Mouse (Mus musculus) neural tube, embryonic 14.5 days (tissue): Measurements from ENCODE around the gene Rnasek. TPM values are rescaled to one million over a fixed set of nuclear protein-coding genes. Genes with fewer than 3 reads are reported as not detected.

Experiments used
- ATAC-seq: fragments of 200-750 bp; cut with Nextera tagmentation; 2 replicates; pipeline ENCODE4 v1.8.0; 2017; ENCODE audit warnings: low read depth, mild to moderate bottlenecking, moderate TSS enrichment, moderate library complexity
- H3K27ac ChIP-seq: fragments of 300-500 bp; sonication (generic); 2 replicates; pipeline ENCODE4 v1.5.1; 2014; ENCODE audit warnings: low read depth, mild to moderate bottlenecking, control low read depth, low read length, moderate library complexity, mixed read lengths
- H3K27me3 ChIP-seq: fragments of 300-500 bp; sonication (generic); 2 replicates; pipeline ENCODE4 v1.6.1; 2014; ENCODE audit warnings: low read length; ENCODE audit not compliant: control insufficient read depth, insufficient read depth
- H3K36me3 ChIP-seq: fragments of 300-500 bp; sonication (generic); 2 replicates; pipeline ENCODE4 v1.6.1; 2014; ENCODE audit warnings: low read length, mixed read lengths; ENCODE audit not compliant: control insufficient read depth, insufficient read depth
- H3K4me1 ChIP-seq: fragments of 300-500 bp; sonication (generic); 2 replicates; pipeline ENCODE4 v1.6.1; 2014; ENCODE audit warnings: low read length; ENCODE audit not compliant: control insufficient read depth, insufficient read depth
- H3K4me2 ChIP-seq: fragments of 300-500 bp; sonication (generic); 2 replicates; pipeline ENCODE4 v1.6.1; 2014; ENCODE audit warnings: mild to moderate bottlenecking, low read depth, low read length, control low read depth
- H3K4me3 ChIP-seq: fragments of 300-500 bp; sonication (generic); 2 replicates; pipeline ENCODE4 v1.5.1; 2014; ENCODE audit warnings: low read depth, low read length, control low read depth, mixed read lengths
- H3K9ac ChIP-seq: fragments of 300-500 bp; sonication (generic); replicated peaks from 2 replicates; pipeline ENCODE4 v1.6.1; 2014; ENCODE audit warnings: low read depth, mild to moderate bottlenecking, control low read depth, low read length, mixed read lengths
- H3K9me3 ChIP-seq: fragments of 300-500 bp; sonication (generic); 2 replicates; pipeline ENCODE4 v1.6.1; 2016; ENCODE audit warnings: low read length; ENCODE audit not compliant: control insufficient read depth
- WGBS: fragments of 180-500 bp; shearing (Covaris S2); extraction: QIAGEN DNeasy Blood & Tissue Kit; methylation state at CpG from one replicate; pipeline ENCODE4 v1.1.7; 2014; 5-methylcytosine and 5-hydroxymethylcytosine counted together
- polyA plus RNA-seq: library from polyadenylated mRNA; unstranded; fragments of >200 nt; fragmentation: Nextera tagmentation; extraction: Ambion mirVana; gene quantifications from 2 replicates; pipeline ENCODE4 v1.2.1, GENCODE M21; 2014

The Rnasek gene
- polyA plus RNA-seq, 1 experiment from 2014 or later = 413 TPM

GRCm38 (mm10) chr11:70232546-70232945 lies 7.1 kb downstream of the Rnasek start:
- peaks cover 10% of the 10 kb centered on the region for H3K27me3 ChIP-seq
- peak overlapping the region; percentile 23 for H3K4me3 ChIP-seq
- 9% methylated on average over 8 of the region's 10 CpGs for WGBS
- H3K9ac ChIP-seq = peak overlapping the region; percentile 41
- no peaks in the 10 kb centered on the region for H3K9me3 ChIP-seq
- peak overlapping the region; percentile 37 for H3K4me2 ChIP-seq
- no peak overlapping the region for H3K27ac ChIP-seq
- peaks cover 12% of the 10 kb centered on the region for H3K4me1 ChIP-seq
- ATAC-seq = no peak
- peaks cover 11% of the 10 kb centered on the region; the same call in 1 of the 2 replicates for H3K36me3 ChIP-seq

GRCm38 (mm10) chr11:70230239-70230727 lies 9.4 kb downstream of the Rnasek start:
- peaks cover 3% of the 10 kb centered on the region for H3K4me1 ChIP-seq
- 0 out of 2 replicates have a peak overlapping the region, but pooled peaks have one; percentile 28 for H3K27ac ChIP-seq
- ATAC-seq = peak; percentile 45; the same call in 1 of the 2 replicates
- peaks cover 11% of the 10 kb centered on the region for H3K27me3 ChIP-seq
- no peak overlapping the region for H3K9ac ChIP-seq
- peak overlapping the region; percentile 46 for H3K4me2 ChIP-seq
- H3K36me3 ChIP-seq = peaks cover 6% of the 10 kb centered on the region; the same call in 1 of the 2 replicates
- no peaks in the 10 kb centered on the region for H3K9me3 ChIP-seq
- 0% methylated on average over 32 of the region's 32 CpGs for WGBS
- no peak overlapping the region for H3K4me3 ChIP-seq

- Histone ChIP-seq H3K4me3 (peak within 1 kb of the TSS; percentile 24), H3K9me3 (no peaks in the 10 kb centered on the region), H3K36me3 (no peaks in the 10 kb centered on the region), H3K4me2 (peak within 1 kb of the TSS; percentile 46), H3K27ac (0 out of 2 replicates have a peak within 1 kb of the TSS, but pooled peaks have one; percentile 28), H3K9ac (0 out of 2 replicates have a peak within 1 kb of the TSS, but pooled peaks have one; percentile 11), H3K4me1 (peaks cover 3% of the 10 kb centered on the region), H3K27me3 (peaks cover 11% of the 10 kb centered on the region)
- WGBS = 1% methylated on average over 39 of the region's 39 CpGs
- no peak for ATAC-seq
Measured at GRCm38 (mm10) chr11:70229260-70230010, 10.2 kb downstream of the Rnasek start, which contains the start of gene Bcl6b. Bcl6b (minus strand) TSS chr11:70229798.

GRCm38 (mm10) chr11:70228828-70229227 lies 10.8 kb downstream of the Rnasek start:
- peak overlapping the region; percentile 46 for H3K4me2 ChIP-seq
- no peak overlapping the region for H3K27ac ChIP-seq
- 1% methylated on average over 19 of the region's 19 CpGs for WGBS
- ATAC-seq = peak; percentile 38; the same call in 1 of the 2 replicates
- 0 out of 2 replicates have a peak overlapping the region, but pooled peaks have one; percentile 11 for H3K9ac ChIP-seq
- H3K36me3 ChIP-seq = no peaks in the 10 kb centered on the region
- H3K4me1 ChIP-seq = peaks cover 3% of the 10 kb centered on the region
- H3K9me3 ChIP-seq = no peaks in the 10 kb centered on the region
- peaks cover 11% of the 10 kb centered on the region for H3K27me3 ChIP-seq
- H3K4me3 ChIP-seq = peak overlapping the region; percentile 24

- H3K9ac ChIP-seq = no peak overlapping the region
- ATAC-seq = no peak
- H3K4me2 ChIP-seq = peak overlapping the region; percentile 19; the same call in 1 of the 2 replicates
- H3K9me3 ChIP-seq = no peaks in the 10 kb centered on the region
- peaks cover 3% of the 10 kb centered on the region for H3K4me1 ChIP-seq
- no peak overlapping the region for H3K4me3 ChIP-seq
- 90% methylated on average over 4 of the region's 4 CpGs for WGBS
- H3K27me3 ChIP-seq = peaks cover 11% of the 10 kb centered on the region
- H3K36me3 ChIP-seq = no peaks in the 10 kb centered on the region
- no peak overlapping the region for H3K27ac ChIP-seq
Measured at GRCm38 (mm10) chr11:70227661-70228245, 11.9 kb downstream of the Rnasek start.

- Histone ChIP-seq H3K27me3 (peaks cover 11% of the 10 kb centered on the region), H3K4me3 (peak overlapping the region; percentile 16; the same call in 1 of the 2 replicates), H3K9me3 (no peaks in the 10 kb centered on the region), H3K4me2 (no peak overlapping the region; the same call in 1 of the 2 replicates), H3K9ac (no peak overlapping the region), H3K4me1 (peaks cover 5% of the 10 kb centered on the region), H3K27ac (no peak overlapping the region), H3K36me3 (no peaks in the 10 kb centered on the region)
- ATAC-seq = no peak
- 23% methylated on average over 5 of the region's 5 CpGs for WGBS
Measured at GRCm38 (mm10) chr11:70227126-70227525, 12.5 kb downstream of the Rnasek start.

GRCm38 (mm10) chr11:70226602-70226890 lies 13.1 kb downstream of the Rnasek start:
- peaks cover 11% of the 10 kb centered on the region for H3K27me3 ChIP-seq
- H3K9me3 ChIP-seq = no peaks in the 10 kb centered on the region
- peak overlapping the region; percentile 16 for H3K4me3 ChIP-seq
- WGBS = 8% methylated on average over 18 of the region's 18 CpGs
- no peak overlapping the region for H3K27ac ChIP-seq
- H3K4me2 ChIP-seq = peak overlapping the region; percentile 44
- no peaks in the 10 kb centered on the region for H3K36me3 ChIP-seq
- H3K4me1 ChIP-seq = peaks cover 10% of the 10 kb centered on the region
- H3K9ac ChIP-seq = no peak overlapping the region
- no peak for ATAC-seq

GRCm38 (mm10) chr11:70225798-70226601 lies 13.6 kb downstream of the Rnasek start:
- Histone ChIP-seq H3K9ac (no peak overlapping the region; the same call in 1 of the 2 replicates), H3K9me3 (no peaks in the 10 kb centered on the region), H3K4me1 (peaks cover 10% of the 10 kb centered on the region), H3K27me3 (peaks cover 11% of the 10 kb centered on the region), H3K4me3 (peak overlapping the region; percentile 16), H3K36me3 (no peaks in the 10 kb centered on the region), H3K27ac (no peak overlapping the region), H3K4me2 (peak overlapping the region; percentile 44)
- WGBS = 16% methylated on average over 27 of the region's 27 CpGs
- ATAC-seq = 0 out of 2 replicates have a peak, but pooled peaks have one; percentile 29
